Mouse (Mus musculus): ENCODE measurements around the gene Eif2b5. TPM values are rescaled to one million over a fixed set of nuclear protein-coding genes. Genes with fewer than 3 reads are reported as not detected.

The Eif2b5 gene
- polyA plus RNA-seq, 1 experiment from 2014 or later, result 101 TPM

- Histone ChIP-seq H3K9ac (no peak overlapping the region), H3K36me3 (ENCODE audit: poor library complexity, severe bottlenecking) (peaks cover 83% of the 10 kb centered on the region)
Measured at GRCm38 (mm10) chr16:20523886-20524285, 25.3 kb downstream of the Eif2b5 start.

GRCm38 (mm10) chr16:20528779-20529178, 30.2 kb downstream of the Eif2b5 start:
- H3K27me3 ChIP-seq, result no peaks in the 10 kb centered on the region
- H3K9ac ChIP-seq, result no peak overlapping the region; the same call in 1 of the 2 replicates
- no peaks in the 10 kb centered on the region for H3K9me3 ChIP-seq (replicated peaks)
- peaks cover 18% of the 10 kb centered on the region for H3K4me1 ChIP-seq
- WGBS, result 73% methylated on average over 5 of the region's 5 CpGs
- H3K4me2 ChIP-seq, result 0 out of 2 replicates have a peak overlapping the region, but pooled peaks have one; percentile 7
- H3K27ac ChIP-seq, result peak overlapping the region; percentile 75
- 0 out of 2 replicates have a peak, but pooled peaks have one; percentile 3 for ATAC-seq
- no peak overlapping the region for H3K4me3 ChIP-seq
- H3K36me3 ChIP-seq (ENCODE audit: poor library complexity, severe bottlenecking), result peaks cover 89% of the 10 kb centered on the region

More at GRCm38 (mm10) chr16:20523886-20524285, 25.3 kb downstream of the Eif2b5 start:
- H3K4me2 ChIP-seq, result no peak overlapping the region
- peaks cover 31% of the 10 kb centered on the region for H3K4me1 ChIP-seq
- no peak overlapping the region for H3K27ac ChIP-seq
- WGBS, result 77% methylated on average over 10 of the region's 10 CpGs
- no peak for ATAC-seq
- no peaks in the 10 kb centered on the region for H3K27me3 ChIP-seq
- H3K4me3 ChIP-seq, result no peak overlapping the region
- no peaks in the 10 kb centered on the region for H3K9me3 ChIP-seq (replicated peaks)

- Histone ChIP-seq H3K4me1 (peaks cover 18% of the 10 kb centered on the region), H3K27ac (peak overlapping the region; percentile 75), H3K36me3 (ENCODE audit: poor library complexity, severe bottlenecking) (peaks cover 83% of the 10 kb centered on the region), H3K9ac (no peak overlapping the region; the same call in 1 of the 2 replicates), H3K4me3 (no peak overlapping the region), H3K4me2 (0 out of 2 replicates have a peak overlapping the region, but pooled peaks have one; percentile 7), H3K27me3 (no peaks in the 10 kb centered on the region), H3K9me3 (replicated peaks) (no peaks in the 10 kb centered on the region)
- WGBS, result 32% methylated on average over 1 of the region's 1 CpGs
- peak; percentile 50; the same call in 1 of the 2 replicates for ATAC-seq
Measured at GRCm38 (mm10) chr16:20529375-20529774, 30.8 kb downstream of the Eif2b5 start.

- no peak for ATAC-seq
- 93% methylated on average over 20 of the region's 20 CpGs for WGBS
- H3K9ac ChIP-seq, result no peak overlapping the region
Measured at GRCm38 (mm10) chr16:20530941-20531340, 32.3 kb downstream of the Eif2b5 start.

GRCm38 (mm10) chr16:20534617-20535295, 36.1 kb downstream of the Eif2b5 start:
- H3K4me2 ChIP-seq, result no peak overlapping the region
- 49% methylated on average over 10 of the region's 10 CpGs for WGBS

More at GRCm38 (mm10) chr16:20530941-20531340, 32.3 kb downstream of the Eif2b5 start:
- Histone ChIP-seq H3K27me3 (no peaks in the 10 kb centered on the region), H3K4me2 (no peak overlapping the region), H3K4me3 (no peak overlapping the region), H3K27ac (no peak overlapping the region), H3K36me3 (ENCODE audit: poor library complexity, severe bottlenecking) (peaks cover 68% of the 10 kb centered on the region), H3K4me1 (peaks cover 19% of the 10 kb centered on the region), H3K9me3 (replicated peaks) (no peaks in the 10 kb centered on the region)

GRCm38 (mm10) chr16:20535296-20536080, 36.9 kb downstream of the Eif2b5 start, which contains the start of gene Ap2m1:
Ap2m1 (plus strand) TSS chr16:20535478.
- Histone ChIP-seq H3K9ac (peak within 1 kb of the TSS; percentile 97), H3K4me2 (peak within 1 kb of the TSS; percentile 93), H3K4me3 (peak within 1 kb of the TSS; percentile 91), H3K27me3 (no peaks in the 10 kb centered on the region), H3K27ac (peak within 1 kb of the TSS; percentile 75; the same call in 1 of the 2 replicates), H3K4me1 (peaks cover 28% of the 10 kb centered on the region), H3K9me3 (replicated peaks) (no peaks in the 10 kb centered on the region), H3K36me3 (ENCODE audit: poor library complexity, severe bottlenecking) (peaks cover 60% of the 10 kb centered on the region)
- under 1% methylated on average over 51 of the region's 52 CpGs for WGBS
- ATAC-seq, result peak; percentile 99

More at GRCm38 (mm10) chr16:20534617-20535295, 36.1 kb downstream of the Eif2b5 start:
- Histone ChIP-seq H3K4me3 (no peak overlapping the region), H3K27me3 (no peaks in the 10 kb centered on the region), H3K4me1 (peaks cover 28% of the 10 kb centered on the region), H3K36me3 (ENCODE audit: poor library complexity, severe bottlenecking) (peaks cover 55% of the 10 kb centered on the region), H3K27ac (no peak overlapping the region; the same call in 1 of the 2 replicates), H3K9ac (no peak overlapping the region), H3K9me3 (replicated peaks) (no peaks in the 10 kb centered on the region)
- ATAC-seq, result no peak

- Histone ChIP-seq H3K4me1 (peaks cover 28% of the 10 kb centered on the region), H3K27me3 (no peaks in the 10 kb centered on the region), H3K27ac (0 out of 2 replicates have a peak overlapping the region, but pooled peaks have one; percentile 75), H3K4me2 (peak overlapping the region; percentile 93), H3K4me3 (peak overlapping the region; percentile 91), H3K36me3 (ENCODE audit: poor library complexity, severe bottlenecking) (peaks cover 60% of the 10 kb centered on the region), H3K9me3 (replicated peaks) (no peaks in the 10 kb centered on the region), H3K9ac (peak overlapping the region; percentile 97)
- WGBS, result 36% methylated on average over 9 of the region's 9 CpGs
- ATAC-seq, result no peak
Measured at GRCm38 (mm10) chr16:20536081-20536665, 37.6 kb downstream of the Eif2b5 start.

- WGBS, result 9% methylated on average over 5 of the region's 5 CpGs
- no peak for ATAC-seq
- Histone ChIP-seq H3K4me3 (peak overlapping the region; percentile 91), H3K27ac (no peak overlapping the region), H3K9me3 (replicated peaks) (no peaks in the 10 kb centered on the region), H3K4me1 (peaks cover 28% of the 10 kb centered on the region), H3K27me3 (no peaks in the 10 kb centered on the region), H3K9ac (peak overlapping the region; percentile 97), H3K36me3 (ENCODE audit: poor library complexity, severe bottlenecking) (peaks cover 60% of the 10 kb centered on the region), H3K4me2 (peak overlapping the region; percentile 93)
Measured at GRCm38 (mm10) chr16:20537071-20537471, 38.5 kb downstream of the Eif2b5 start.

GRCm38 (mm10) chr16:20537601-20538320, 39.1 kb downstream of the Eif2b5 start:
- H3K9me3 ChIP-seq (replicated peaks), result no peaks in the 10 kb centered on the region
- WGBS, result 29% methylated on average over 6 of the region's 6 CpGs
- peaks cover 28% of the 10 kb centered on the region for H3K4me1 ChIP-seq
- H3K4me2 ChIP-seq, result peak overlapping the region; percentile 93
- no peak for ATAC-seq
- H3K36me3 ChIP-seq (ENCODE audit: poor library complexity, severe bottlenecking), result peaks cover 63% of the 10 kb centered on the region
- peak overlapping the region; percentile 97 for H3K9ac ChIP-seq
- H3K4me3 ChIP-seq, result peak overlapping the region; percentile 91
- H3K27ac ChIP-seq, result no peak overlapping the region
- H3K27me3 ChIP-seq, result no peaks in the 10 kb centered on the region

- peaks cover 28% of the 10 kb centered on the region for H3K4me1 ChIP-seq
- H3K9ac ChIP-seq, result no peak overlapping the region
- H3K9me3 ChIP-seq (replicated peaks), result no peaks in the 10 kb centered on the region
- 77% methylated on average over 3 of the region's 3 CpGs for WGBS
- H3K36me3 ChIP-seq (ENCODE audit: poor library complexity, severe bottlenecking), result peaks cover 70% of the 10 kb centered on the region
- no peak for ATAC-seq
- no peak overlapping the region for H3K4me2 ChIP-seq
- no peak overlapping the region for H3K27ac ChIP-seq
- H3K27me3 ChIP-seq, result no peaks in the 10 kb centered on the region
- H3K4me3 ChIP-seq, result no peak overlapping the region
Measured at GRCm38 (mm10) chr16:20539649-20540048, 41.0 kb downstream of the Eif2b5 start.

- peaks cover 78% of the 10 kb centered on the region for H3K36me3 ChIP-seq (ENCODE audit: poor library complexity, severe bottlenecking)
- ATAC-seq, result no peak
- WGBS, result 90% methylated on average over 4 of the region's 4 CpGs
Measured at GRCm38 (mm10) chr16:20540438-20540837, 41.8 kb downstream of the Eif2b5 start.

More at GRCm38 (mm10) chr16:20540438-20540837, 41.8 kb downstream of the Eif2b5 start:
- Histone ChIP-seq H3K9me3 (replicated peaks) (no peaks in the 10 kb centered on the region), H3K27me3 (no peaks in the 10 kb centered on the region), H3K4me2 (no peak overlapping the region), H3K9ac (no peak overlapping the region), H3K4me3 (no peak overlapping the region), H3K4me1 (peaks cover 28% of the 10 kb centered on the region), H3K27ac (no peak overlapping the region)

Data from forebrain, embryonic 13.5 days (tissue).